Mouse (Mus musculus): Measurements from ENCODE around the gene Utp20. TPM values are rescaled to one million over a fixed set of nuclear protein-coding genes. Genes with fewer than 3 reads are reported as not detected.

Utp20 gene
- polyA plus RNA-seq, 1 experiment, result 24.2 TPM

DNA sequence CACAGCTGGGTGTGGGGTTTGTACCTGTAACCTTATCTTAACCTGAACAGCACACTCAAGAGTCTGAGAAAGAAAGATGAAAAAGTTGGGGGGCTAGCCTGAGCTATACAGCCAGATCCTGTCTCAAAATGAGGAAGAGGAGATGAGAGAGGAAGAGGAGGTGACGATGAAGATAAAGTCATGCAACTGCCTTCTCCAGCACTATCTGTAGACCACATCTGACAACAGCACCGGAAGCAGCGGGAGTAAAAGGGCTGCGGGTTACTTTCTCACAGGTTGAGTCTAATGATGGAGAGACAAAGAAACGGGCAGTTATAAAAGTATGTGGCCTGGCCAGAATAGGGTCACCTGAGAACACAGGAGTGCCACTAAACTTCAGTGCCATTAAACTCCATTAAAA is 57.6 kb downstream of the Utp20 start:
- peaks cover 96% of the 10 kb centered on the region for H3K36me3 ChIP-seq (ENCODE audit: control insufficient read depth, insufficient read depth)
- TF ChIP-seq FOSL1 (IDR thresholded peaks at IDR 0.05; ENCODE audit: insufficient read depth, low read length, poor library complexity, severe bottlenecking) (no peak), MAX (IDR thresholded peaks at IDR 0.05) (no peak), MYOD1 (IDR thresholded peaks at IDR 0.05; ENCODE audit: control insufficient read depth, insufficient read length, low read depth) (no peak), CEBPB (IDR thresholded peaks at IDR 0.05; ENCODE audit: low read depth) (no peak), CTCF (IDR thresholded peaks at IDR 0.05; ENCODE audit: control insufficient read depth, insufficient read depth, insufficient read length) (no peak), MYOG (IDR thresholded peaks at IDR 0.05; ENCODE audit: control insufficient read depth, extremely low read depth, insufficient read length) (no peak), USF1 (IDR thresholded peaks at IDR 0.05; ENCODE audit: low read depth) (no peak)
- peaks cover 2% of the 10 kb centered on the region for H3K79me3 ChIP-seq (ENCODE audit: low read depth)
- H3K79me2 ChIP-seq (ENCODE audit: control insufficient read depth, insufficient read depth), result no peaks in the 10 kb centered on the region
- no peaks in the 10 kb centered on the region for H3K27me3 ChIP-seq (ENCODE audit: control insufficient read depth, insufficient read depth, insufficient read length)
- no peak overlapping the region for H3ac ChIP-seq (ENCODE audit: control insufficient read depth, insufficient read length, low read depth)
- H3K4me3 ChIP-seq (ENCODE audit: insufficient read depth, poor library complexity, severe bottlenecking), result no peak overlapping the region

DNA sequence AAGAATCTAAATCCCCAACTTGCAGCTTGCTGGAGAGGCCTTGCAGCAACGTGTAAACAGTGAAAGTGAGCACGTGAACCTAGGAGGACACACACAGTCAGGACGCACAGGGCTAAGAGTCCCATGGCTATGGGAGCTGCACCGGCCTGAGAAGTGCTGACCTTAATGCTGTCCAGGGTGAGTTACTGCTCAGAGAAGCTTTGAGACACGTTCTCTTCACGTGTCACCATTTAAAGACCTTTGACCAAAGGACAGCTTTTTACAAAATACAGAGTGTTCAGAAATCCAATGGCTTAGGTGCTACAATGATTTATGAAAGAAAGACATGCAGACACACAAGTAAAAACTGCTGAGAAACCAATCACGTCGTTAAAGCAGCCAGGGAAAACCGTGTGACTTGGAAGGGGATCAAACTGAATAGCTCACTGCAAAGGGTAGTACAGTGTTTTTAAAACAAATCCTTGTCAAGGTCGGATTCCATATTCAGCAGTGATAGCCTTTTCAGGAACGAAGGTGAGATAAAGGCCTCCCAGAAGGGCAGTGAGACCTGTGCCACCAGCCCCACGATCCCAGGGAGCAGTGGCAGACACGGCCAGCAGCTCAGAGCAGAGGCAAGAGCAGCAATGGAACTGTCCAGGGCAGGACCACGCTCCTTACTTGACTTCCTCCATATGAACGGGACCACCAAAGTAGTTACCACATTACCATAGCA is 61.0 kb downstream of the Utp20 start:
- H3K79me3 ChIP-seq (ENCODE audit: low read depth), result no peaks in the 10 kb centered on the region
- no peaks in the 10 kb centered on the region for H3K27me3 ChIP-seq (ENCODE audit: control insufficient read depth, insufficient read depth, insufficient read length)
- no peak overlapping the region for H3K4me3 ChIP-seq (ENCODE audit: insufficient read depth, poor library complexity, severe bottlenecking)
- no peak overlapping the region for H3ac ChIP-seq (ENCODE audit: control insufficient read depth, insufficient read length, low read depth)
- peaks cover 98% of the 10 kb centered on the region for H3K36me3 ChIP-seq (ENCODE audit: control insufficient read depth, insufficient read depth)
- no peak for TF ChIP-seq MYOD1 (IDR thresholded peaks at IDR 0.05; ENCODE audit: control insufficient read depth, insufficient read length, low read depth)
- TF ChIP-seq CTCF (IDR thresholded peaks at IDR 0.05; ENCODE audit: control insufficient read depth, insufficient read depth, insufficient read length), result no peak
- TF ChIP-seq FOSL1 (IDR thresholded peaks at IDR 0.05; ENCODE audit: insufficient read depth, low read length, poor library complexity, severe bottlenecking), result no peak
- no peak for TF ChIP-seq MAX (IDR thresholded peaks at IDR 0.05)
- TF ChIP-seq CEBPB (IDR thresholded peaks at IDR 0.05; ENCODE audit: low read depth), result no peak
- TF ChIP-seq MYOG (IDR thresholded peaks at IDR 0.05; ENCODE audit: control insufficient read depth, extremely low read depth, insufficient read length), result no peak
- TF ChIP-seq USF1 (IDR thresholded peaks at IDR 0.05; ENCODE audit: low read depth), result no peak
- no peaks in the 10 kb centered on the region for H3K79me2 ChIP-seq (ENCODE audit: control insufficient read depth, insufficient read depth)

DNA sequence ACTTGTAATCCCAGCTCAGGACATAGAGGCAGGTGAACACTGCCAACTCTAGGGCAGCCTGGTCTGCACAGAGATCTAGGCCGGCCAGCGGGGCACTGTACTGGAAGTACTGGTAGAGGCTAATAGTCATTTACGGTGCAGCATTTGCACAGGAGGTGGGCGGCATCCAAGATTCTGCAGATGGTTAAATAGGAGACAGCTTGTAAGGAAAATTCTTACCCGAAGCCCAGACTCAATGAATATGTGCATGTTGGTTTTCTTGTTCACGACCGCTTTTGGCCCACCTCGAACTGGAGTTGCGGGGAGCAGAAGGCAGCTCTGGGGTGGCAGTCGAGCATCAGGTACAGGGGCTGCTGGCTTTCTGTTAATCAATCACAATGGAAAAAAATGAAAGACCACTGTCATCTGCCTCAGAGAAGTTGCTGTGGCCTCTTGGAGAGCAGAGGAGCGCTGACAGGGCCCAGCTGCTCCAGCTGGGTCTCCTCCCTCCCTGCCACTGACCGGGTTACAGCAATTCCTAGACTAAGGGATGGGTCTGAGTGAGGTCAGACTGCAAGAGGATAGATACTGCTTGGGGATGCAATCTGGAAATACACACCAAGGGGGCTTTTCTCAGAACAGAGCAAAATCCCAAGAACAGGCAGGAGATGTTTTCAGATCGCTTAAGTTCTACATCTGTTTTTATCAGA is 64.9 kb downstream of the Utp20 start:
- TF ChIP-seq MYOG (IDR thresholded peaks at IDR 0.05; ENCODE audit: control insufficient read depth, extremely low read depth, insufficient read length) (no peak), FOSL1 (IDR thresholded peaks at IDR 0.05; ENCODE audit: insufficient read depth, low read length, poor library complexity, severe bottlenecking) (no peak), MAX (IDR thresholded peaks at IDR 0.05) (no peak), CEBPB (IDR thresholded peaks at IDR 0.05; ENCODE audit: low read depth) (no peak), MYOD1 (IDR thresholded peaks at IDR 0.05; ENCODE audit: control insufficient read depth, insufficient read length, low read depth) (no peak), USF1 (IDR thresholded peaks at IDR 0.05; ENCODE audit: low read depth) (no peak), CTCF (IDR thresholded peaks at IDR 0.05; ENCODE audit: control insufficient read depth, insufficient read depth, insufficient read length) (no peak)
- H3K79me2 ChIP-seq (ENCODE audit: control insufficient read depth, insufficient read depth), result no peaks in the 10 kb centered on the region
- H3ac ChIP-seq (ENCODE audit: control insufficient read depth, insufficient read length, low read depth), result no peak overlapping the region
- no peaks in the 10 kb centered on the region for H3K79me3 ChIP-seq (ENCODE audit: low read depth)
- H3K4me3 ChIP-seq (ENCODE audit: insufficient read depth, poor library complexity, severe bottlenecking), result no peak overlapping the region
- no peaks in the 10 kb centered on the region for H3K27me3 ChIP-seq (ENCODE audit: control insufficient read depth, insufficient read depth, insufficient read length)
- H3K36me3 ChIP-seq (ENCODE audit: control insufficient read depth, insufficient read depth), result peaks cover 95% of the 10 kb centered on the region

DNA sequence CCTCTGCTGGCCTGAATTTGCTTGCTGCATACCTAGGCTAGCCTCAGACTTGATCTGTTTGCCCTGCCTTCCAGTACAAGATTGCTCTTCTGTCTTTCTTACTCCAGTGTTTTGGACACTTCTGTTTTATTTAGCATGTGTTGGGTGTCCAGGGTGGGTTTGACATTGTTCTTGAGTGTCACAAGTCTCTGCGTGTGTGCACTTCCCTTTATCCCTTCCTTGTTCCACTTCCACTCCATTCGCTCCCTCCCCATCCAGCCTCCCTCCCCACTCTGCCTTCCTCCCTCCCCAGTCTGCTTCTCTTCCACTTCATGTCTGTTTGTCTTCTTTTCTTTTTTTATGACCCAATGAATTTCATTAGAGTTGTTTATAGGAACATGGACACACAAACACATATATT is 85.2 kb downstream of the Utp20 start:
- TF ChIP-seq CEBPB (IDR thresholded peaks at IDR 0.05; ENCODE audit: low read depth), result no peak
- Histone ChIP-seq H3ac (ENCODE audit: control insufficient read depth, insufficient read length, low read depth) (no peak overlapping the region), H3K4me3 (ENCODE audit: insufficient read depth, poor library complexity, severe bottlenecking) (no peak overlapping the region), H3K79me2 (ENCODE audit: control insufficient read depth, insufficient read depth) (no peaks in the 10 kb centered on the region), H3K79me3 (ENCODE audit: low read depth) (no peaks in the 10 kb centered on the region), H3K27me3 (ENCODE audit: control insufficient read depth, insufficient read depth, insufficient read length) (no peaks in the 10 kb centered on the region), H3K36me3 (ENCODE audit: control insufficient read depth, insufficient read depth) (peaks cover 63% of the 10 kb centered on the region)

DNA sequence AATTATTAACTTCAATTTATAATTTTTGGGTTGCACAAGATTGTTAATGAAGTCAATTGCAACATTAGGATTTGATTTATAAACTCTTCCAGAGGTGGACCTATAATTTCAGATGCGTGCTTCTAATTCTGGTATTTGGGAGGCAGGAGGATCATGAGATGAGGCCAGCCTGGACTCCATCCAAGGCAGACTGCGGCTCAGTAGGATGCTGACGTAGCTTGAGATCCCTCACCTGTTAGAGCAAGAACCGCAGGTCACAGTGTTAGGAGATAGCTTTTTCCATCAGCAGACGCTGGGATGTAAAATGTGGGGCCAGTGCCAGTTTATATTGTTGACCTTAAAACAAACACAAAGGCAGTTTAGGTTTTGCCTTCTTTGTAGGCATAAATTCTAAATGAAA is 85.8 kb downstream of the Utp20 start:
- no peaks in the 10 kb centered on the region for H3K27me3 ChIP-seq (ENCODE audit: control insufficient read depth, insufficient read depth, insufficient read length)
- TF ChIP-seq MYOG (IDR thresholded peaks at IDR 0.05; ENCODE audit: control insufficient read depth, extremely low read depth, insufficient read length) (no peak), MYOD1 (IDR thresholded peaks at IDR 0.05; ENCODE audit: control insufficient read depth, insufficient read length, low read depth) (no peak), CTCF (IDR thresholded peaks at IDR 0.05; ENCODE audit: control insufficient read depth, insufficient read depth, insufficient read length) (no peak), MAX (IDR thresholded peaks at IDR 0.05) (no peak), CEBPB (IDR thresholded peaks at IDR 0.05; ENCODE audit: low read depth) (no peak), USF1 (IDR thresholded peaks at IDR 0.05; ENCODE audit: low read depth) (no peak), FOSL1 (IDR thresholded peaks at IDR 0.05; ENCODE audit: insufficient read depth, low read length, poor library complexity, severe bottlenecking) (no peak)

More for the DNA sequence above, 85.8 kb downstream of the Utp20 start:
- peaks cover 66% of the 10 kb centered on the region for H3K36me3 ChIP-seq (ENCODE audit: control insufficient read depth, insufficient read depth)
- H3K79me3 ChIP-seq (ENCODE audit: low read depth), result no peaks in the 10 kb centered on the region
- H3ac ChIP-seq (ENCODE audit: control insufficient read depth, insufficient read length, low read depth), result no peak overlapping the region
- H3K79me2 ChIP-seq (ENCODE audit: control insufficient read depth, insufficient read depth), result no peaks in the 10 kb centered on the region
- H3K4me3 ChIP-seq (ENCODE audit: insufficient read depth, poor library complexity, severe bottlenecking), result no peak overlapping the region
